In genomic region chr3:39372426-39372950, GRCm38 (mm10) we compare ENCODE assay signal across 15 mouse cellular contexts.
"Had no signal": no experiment of that assay in that cellular context is flagged by ENCODE, and none has a peak within 500 bp of the region (broad histone marks: within the 10 kb centered on the region; RNA-seq: fewer than 3 reads in every experiment).

No protein-coding gene starts in this region.

- H3K9me3 ChIP-seq: limb, embryonic 10.5 days; liver, embryonic 15.5 days; neural tube, embryonic 12.5 days had no signal

- H3K27ac ChIP-seq: kidney, postnatal 0 days; layer of hippocampus, adult 2 months; limb, embryonic 10.5 days; liver, embryonic 15.5 days; neural tube, embryonic 12.5 days; stomach, postnatal 0 days had no signal

- H3K9ac ChIP-seq: liver, embryonic 15.5 days; neural tube, embryonic 12.5 days had no signal

- H3K4me3 ChIP-seq: layer of hippocampus, adult 2 months; limb, embryonic 10.5 days; liver, embryonic 15.5 days; neural tube, embryonic 12.5 days had no signal

- H3K4me1 ChIP-seq: limb, embryonic 10.5 days; liver, embryonic 15.5 days; neural tube, embryonic 12.5 days had no signal

- DNase-seq: kidney, adult 9 months; kidney, postnatal 36 days; lung, adult 2 months; lung, postnatal 36 days; midbrain, embryonic 14.5 days; right cerebral cortex, adult 18-20 months; thymus, postnatal 14 days had no signal

- H3K36me3 ChIP-seq: limb, embryonic 10.5 days; liver, embryonic 15.5 days; neural tube, embryonic 12.5 days had no signal

- ATAC-seq: lung, postnatal 0 days had no signal

- H3K4me2 ChIP-seq: liver, embryonic 11.5 days; liver, embryonic 15.5 days; neural tube, embryonic 12.5 days had no signal

- H3K27me3 ChIP-seq: liver, embryonic 15.5 days; neural tube, embryonic 12.5 days had no signal
